Mouse (Mus musculus): Measurements from ENCODE around the gene Olfr10.
"Not testable (repeated sequence)": the region's sequence is repeated elsewhere in the genome, so short reads cannot be mapped to it uniquely, and the experiment has no call there.

Gene Olfr10

GRCm38 (mm10) chr11:49304441-49304840 is at the start of gene Olfr10:
TSS of gene Olfr10 (plus strand) at chr11:49304741.
- no peak for DNase-seq (ENCODE audit: low spot score in 2 of 2)

DNA sequence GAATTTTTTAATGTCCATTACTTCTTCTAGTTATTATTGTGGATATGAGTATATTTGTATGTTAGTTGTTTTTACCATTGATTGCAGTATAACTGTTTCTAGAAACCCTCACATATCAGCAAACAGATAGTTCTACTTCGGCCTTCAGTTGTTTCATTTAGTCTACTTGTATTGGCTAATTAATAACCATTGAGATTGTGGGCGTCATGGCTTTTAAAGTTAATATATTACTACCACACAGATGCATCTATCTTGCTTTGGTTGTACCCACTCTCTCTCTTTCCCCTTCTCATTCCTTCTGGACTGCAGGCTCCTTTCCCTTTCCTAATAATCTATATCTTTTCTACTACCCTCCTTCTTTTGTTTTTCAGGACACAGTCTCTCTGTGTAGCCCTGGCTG is 45.2 kb upstream of the Olfr10 start:
- no peak for DNase-seq (ENCODE audit: low spot score in 2 of 2)

GRCm38 (mm10) chr11:49259829-49260228 is 44.7 kb upstream of the Olfr10 start:
- DNase-seq (ENCODE audit: low spot score in 2 of 2) = no peak

DNA sequence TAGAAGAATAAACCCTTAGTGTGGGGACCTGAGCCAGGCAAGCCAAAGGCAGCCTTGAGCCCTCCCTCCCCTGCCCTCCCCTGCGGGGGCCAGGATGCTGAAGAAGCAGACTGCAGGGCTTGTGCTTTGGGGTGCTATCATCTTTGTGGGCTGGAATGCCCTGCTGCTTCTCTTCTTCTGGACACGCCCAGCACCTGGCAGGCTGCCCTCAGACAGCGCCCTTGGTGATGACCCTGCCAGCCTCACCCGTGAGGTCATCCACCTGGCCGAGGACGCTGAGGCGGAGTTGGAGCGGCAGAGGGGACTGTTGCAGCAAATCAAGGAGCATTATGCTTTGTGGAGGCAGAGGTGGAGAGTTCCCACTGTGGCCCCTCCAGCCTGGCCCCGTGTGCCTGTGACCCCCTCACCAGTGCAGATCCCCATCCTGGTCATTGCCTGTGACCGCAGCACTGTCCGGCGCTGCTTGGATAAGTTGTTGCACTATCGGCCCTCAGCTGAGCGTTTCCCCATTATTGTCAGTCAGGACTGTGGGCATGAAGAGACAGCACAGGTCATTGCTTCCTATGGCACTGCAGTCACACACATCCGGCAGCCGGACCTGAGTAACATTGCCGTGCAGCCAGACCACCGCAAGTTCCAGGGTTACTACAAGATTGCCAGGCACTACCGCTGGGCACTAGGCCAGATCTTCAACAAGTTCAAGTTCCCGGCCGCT is 43.8 kb upstream of the Olfr10 start:
- no peak for DNase-seq (ENCODE audit: low spot score in 2 of 2)

DNA sequence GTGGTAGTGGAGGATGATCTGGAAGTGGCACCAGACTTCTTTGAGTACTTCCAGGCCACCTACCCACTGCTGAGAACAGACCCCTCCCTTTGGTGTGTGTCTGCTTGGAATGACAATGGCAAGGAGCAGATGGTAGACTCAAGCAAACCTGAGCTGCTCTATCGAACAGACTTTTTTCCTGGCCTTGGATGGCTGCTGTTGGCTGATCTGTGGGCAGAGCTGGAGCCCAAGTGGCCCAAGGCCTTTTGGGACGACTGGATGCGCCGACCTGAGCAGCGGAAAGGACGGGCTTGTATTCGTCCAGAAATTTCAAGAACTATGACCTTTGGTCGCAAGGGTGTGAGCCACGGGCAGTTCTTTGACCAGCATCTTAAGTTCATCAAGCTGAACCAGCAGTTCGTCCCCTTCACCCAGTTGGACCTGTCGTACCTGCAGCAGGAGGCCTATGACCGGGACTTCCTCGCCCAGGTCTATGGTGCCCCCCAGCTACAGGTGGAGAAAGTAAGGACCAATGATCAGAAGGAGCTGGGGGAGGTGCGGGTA is 43.2 kb upstream of the Olfr10 start:
- DNase-seq (ENCODE audit: low spot score in 2 of 2) = no peak

DNA sequence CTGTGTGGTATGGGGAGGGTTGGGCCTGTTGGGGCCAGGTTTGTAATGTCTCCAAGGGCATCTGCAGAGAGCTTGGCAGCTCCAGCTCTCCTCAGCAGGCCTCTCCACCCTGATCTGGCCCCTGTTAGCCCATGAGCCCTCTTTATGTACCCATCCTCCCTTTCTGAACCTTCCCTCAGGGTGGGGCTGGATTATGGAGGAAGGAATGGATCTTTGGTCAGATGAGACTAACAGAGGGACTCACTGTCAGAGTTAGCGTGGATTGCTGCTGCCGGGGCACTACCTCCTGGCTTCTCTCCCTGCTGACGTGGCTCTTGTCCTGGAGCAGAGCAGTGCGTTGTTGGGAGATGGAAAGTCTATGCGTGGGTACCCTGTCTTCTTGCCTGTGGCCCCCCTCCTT is 42.3 kb upstream of the Olfr10 start:
- DNase-seq (ENCODE audit: low spot score in 2 of 2) = no peak

- no peak for DNase-seq (ENCODE audit: low spot score in 2 of 2)
Measured at GRCm38 (mm10) chr11:49263149-49263548, 41.4 kb upstream of the Olfr10 start.

DNA sequence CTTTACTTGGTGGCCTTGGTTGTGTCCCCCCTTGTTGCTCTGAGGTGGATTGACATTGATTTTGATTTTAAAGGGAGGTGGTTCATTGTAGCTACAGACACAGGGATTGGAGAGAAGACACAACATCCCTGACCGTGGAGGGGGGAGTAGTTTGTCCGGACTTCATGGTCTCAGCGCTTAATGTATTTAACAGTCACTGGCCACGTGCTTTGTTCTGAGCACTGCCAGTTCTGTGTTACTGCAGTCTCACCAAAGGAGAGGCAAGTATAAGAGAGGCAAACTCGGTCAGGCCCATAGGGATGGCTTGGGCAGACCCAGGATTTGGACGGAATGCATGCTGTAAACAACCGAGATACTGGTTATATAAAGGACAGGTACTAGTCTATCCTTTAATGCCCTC is 40.5 kb upstream of the Olfr10 start:
- no peak for DNase-seq (ENCODE audit: low spot score in 2 of 2)

DNA sequence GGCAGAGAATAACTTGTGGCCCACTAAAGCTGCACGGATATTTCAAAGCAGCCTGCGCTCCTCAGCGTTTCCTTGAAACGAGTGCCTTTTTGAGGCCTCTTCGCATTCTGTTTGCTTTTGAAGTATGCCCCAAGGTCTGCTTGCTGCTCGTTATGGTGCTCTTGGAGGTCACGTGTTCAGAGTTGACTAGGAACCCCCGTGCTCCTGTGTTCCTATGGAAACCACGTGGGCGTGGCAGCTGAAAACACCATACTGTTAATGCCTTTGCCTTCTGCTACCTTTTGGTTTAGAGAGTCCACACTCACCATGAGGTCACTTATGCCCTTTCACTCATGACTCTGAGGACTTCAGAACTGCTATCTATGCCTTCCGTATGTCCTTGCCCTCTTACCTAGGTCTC is 39.9 kb upstream of the Olfr10 start:
- DNase-seq (ENCODE audit: low spot score in 2 of 2) = no peak

GRCm38 (mm10) chr11:49265101-49265500 is 39.4 kb upstream of the Olfr10 start:
- no peak for DNase-seq (ENCODE audit: low spot score in 2 of 2)

DNA sequence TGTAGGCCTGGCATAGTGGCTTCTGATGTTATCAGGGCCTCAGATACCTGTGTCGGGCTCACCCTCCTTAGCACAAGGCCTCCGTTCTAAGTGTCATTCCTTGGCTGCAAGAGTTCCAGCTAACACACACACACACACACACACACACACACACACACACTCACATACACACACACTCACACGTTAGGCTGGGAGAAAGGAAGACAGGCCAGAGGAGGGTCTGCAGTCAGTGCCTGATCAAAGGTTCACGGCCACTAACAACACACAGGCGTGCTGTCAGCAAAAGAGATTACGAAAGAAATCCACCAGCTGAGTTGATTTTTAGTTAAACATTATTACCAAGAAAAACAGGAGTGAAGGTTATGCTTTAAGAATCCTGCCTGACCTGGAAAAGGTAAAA is 37.9 kb upstream of the Olfr10 start:
- no peak for DNase-seq (ENCODE audit: low spot score in 2 of 2)

DNA sequence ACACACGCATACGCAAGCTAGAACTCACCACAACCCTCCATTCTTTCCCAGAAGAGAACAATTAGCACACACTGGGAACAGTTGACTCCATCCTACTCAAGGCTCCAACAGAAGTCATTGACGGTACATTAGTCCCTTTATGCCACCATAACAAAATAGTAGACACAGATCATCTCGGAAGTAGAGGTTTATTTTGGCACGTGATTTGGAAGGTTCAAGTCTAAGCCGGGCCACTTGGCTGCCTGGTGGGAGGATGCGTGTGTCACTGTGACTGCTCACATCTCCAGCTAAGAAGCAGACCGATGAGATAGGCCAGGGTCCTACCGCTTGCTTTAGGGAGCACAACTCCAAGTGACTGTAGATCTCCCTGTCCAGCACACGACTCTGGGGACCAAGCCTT is 37.2 kb upstream of the Olfr10 start:
- DNase-seq (ENCODE audit: low spot score in 2 of 2) = no peak

DNA sequence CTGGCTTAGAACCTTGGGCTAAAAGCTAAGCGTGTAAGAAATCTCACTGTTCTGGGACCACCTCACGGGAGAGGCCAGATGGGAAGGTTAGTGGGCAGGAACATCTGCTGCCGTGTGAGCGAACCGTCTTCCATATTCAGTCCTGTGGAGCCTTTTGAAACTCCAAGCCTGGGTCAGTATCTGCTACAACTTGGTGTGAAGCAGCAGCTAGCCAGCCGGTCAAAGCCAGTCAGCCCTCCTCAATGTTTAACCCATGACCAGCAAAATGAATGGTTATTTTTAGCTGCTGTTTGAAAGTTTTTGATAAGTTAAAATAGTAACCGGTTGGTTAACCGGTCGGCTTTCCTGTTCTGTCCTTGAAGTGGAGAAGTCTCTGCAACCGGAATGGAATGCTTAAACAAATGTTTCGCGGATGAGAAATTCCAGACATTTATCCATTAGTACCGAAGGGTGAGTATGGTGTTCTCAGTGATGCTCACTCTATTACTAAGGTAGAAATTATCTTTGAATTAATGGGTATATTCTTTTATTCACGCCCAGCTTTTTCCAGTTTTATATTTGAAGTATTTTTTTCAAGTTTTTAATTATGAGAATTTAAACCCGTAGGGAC is 36.5 kb upstream of the Olfr10 start:
- no peak for DNase-seq (ENCODE audit: low spot score in 2 of 2)

DNA sequence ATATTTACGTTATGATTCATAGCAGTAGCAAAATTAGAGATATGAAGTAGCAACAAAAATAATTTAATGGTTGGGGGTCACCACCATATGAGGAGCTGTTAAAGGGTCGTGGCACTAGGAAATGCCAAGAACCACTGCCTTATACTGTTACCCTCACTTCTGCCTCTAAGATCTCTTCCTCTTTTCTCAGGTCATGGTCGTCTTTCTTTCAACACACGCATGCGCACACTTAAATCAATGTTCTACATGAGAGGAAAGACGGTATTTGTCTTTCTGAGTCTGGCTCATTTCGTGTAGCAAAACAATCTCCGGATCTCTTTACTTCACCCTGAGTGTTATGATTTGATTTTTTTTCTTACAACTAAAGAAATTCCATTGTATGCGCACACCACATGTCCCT is 34.8 kb upstream of the Olfr10 start:
- DNase-seq (ENCODE audit: low spot score in 2 of 2) = no peak

- DNase-seq (ENCODE audit: low spot score in 2 of 2) = no peak
Measured at GRCm38 (mm10) chr11:49270368-49270767, 34.2 kb upstream of the Olfr10 start.

GRCm38 (mm10) chr11:49271334-49271733 is 33.2 kb upstream of the Olfr10 start:
- peak; percentile 29 to 60 for DNase-seq (ENCODE audit: low spot score in 2 of 2)

GRCm38 (mm10) chr11:49273834-49274519 is 30.6 kb upstream of the Olfr10 start:
- no peak for DNase-seq (ENCODE audit: low spot score in 2 of 2)

- no peak for DNase-seq (ENCODE audit: low spot score in 2 of 2)
Measured at GRCm38 (mm10) chr11:49278222-49278621, 26.3 kb upstream of the Olfr10 start, which contains the start of gene Olfr1393. TSS of gene Olfr1393 (plus strand) at chr11:49278304.

GRCm38 (mm10) chr11:49284982-49285381 is 19.6 kb upstream of the Olfr10 start, which contains the start of gene Olfr1392:
TSS of gene Olfr1392 (plus strand) at chr11:49285282.
- DNase-seq (ENCODE audit: low spot score in 2 of 2) = not testable (repeated sequence)

GRCm38 (mm10) chr11:49287251-49287650 is 17.3 kb upstream of the Olfr10 start:
- no peak for DNase-seq (ENCODE audit: low spot score in 2 of 2)

- DNase-seq (ENCODE audit: low spot score in 2 of 2) = no peak
Measured at GRCm38 (mm10) chr11:49292777-49293176, 11.8 kb upstream of the Olfr10 start.

GRCm38 (mm10) chr11:49308547-49308946 is 4.0 kb downstream of the Olfr10 start:
- not testable (repeated sequence) for DNase-seq (ENCODE audit: low spot score in 2 of 2)

DNA sequence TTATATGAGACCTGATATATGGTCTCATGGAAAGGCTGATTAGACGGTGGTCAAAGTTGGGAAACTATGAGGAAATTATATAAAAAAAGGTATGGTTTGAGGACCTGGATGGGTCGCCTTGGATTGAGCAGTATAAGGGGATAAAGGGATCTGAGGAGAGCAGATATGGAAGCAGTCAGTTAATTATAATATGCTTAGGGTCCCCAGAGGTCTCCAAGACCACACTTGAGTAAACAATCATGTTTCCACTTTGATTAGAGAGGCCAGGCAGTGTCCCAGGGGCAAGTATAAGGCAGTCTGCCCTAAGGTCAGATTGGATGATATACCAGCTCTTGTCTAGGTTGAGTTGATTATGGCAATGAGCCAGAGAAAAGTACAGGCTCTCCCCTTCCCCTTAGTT is 17.9 kb downstream of the Olfr10 start, which contains the start of gene Olfr1391:
Gene Olfr1391, plus strand, starts transcription at position 301 of the 400 bp plus-strand sequence.
- no peak for DNase-seq (ENCODE audit: low spot score in 2 of 2)

All from thymus, postnatal 10 days (tissue).